Mouse (Mus musculus) CD4-positive helper T cell, adult 2 months (primary cell): Measurements from ENCODE around the gene Psmd11.
"Not testable (repeated sequence)": the region's sequence is repeated elsewhere in the genome, so short reads cannot be mapped to it uniquely, and the experiment has no call there.

Experiments
- DNase-seq: peaks from one replicate; pipeline ENCODE4 v3.0.0-alpha.2; 2012; ENCODE audit warnings: low read depth, missing footprints, low spot score

Psmd11 gene

DNA sequence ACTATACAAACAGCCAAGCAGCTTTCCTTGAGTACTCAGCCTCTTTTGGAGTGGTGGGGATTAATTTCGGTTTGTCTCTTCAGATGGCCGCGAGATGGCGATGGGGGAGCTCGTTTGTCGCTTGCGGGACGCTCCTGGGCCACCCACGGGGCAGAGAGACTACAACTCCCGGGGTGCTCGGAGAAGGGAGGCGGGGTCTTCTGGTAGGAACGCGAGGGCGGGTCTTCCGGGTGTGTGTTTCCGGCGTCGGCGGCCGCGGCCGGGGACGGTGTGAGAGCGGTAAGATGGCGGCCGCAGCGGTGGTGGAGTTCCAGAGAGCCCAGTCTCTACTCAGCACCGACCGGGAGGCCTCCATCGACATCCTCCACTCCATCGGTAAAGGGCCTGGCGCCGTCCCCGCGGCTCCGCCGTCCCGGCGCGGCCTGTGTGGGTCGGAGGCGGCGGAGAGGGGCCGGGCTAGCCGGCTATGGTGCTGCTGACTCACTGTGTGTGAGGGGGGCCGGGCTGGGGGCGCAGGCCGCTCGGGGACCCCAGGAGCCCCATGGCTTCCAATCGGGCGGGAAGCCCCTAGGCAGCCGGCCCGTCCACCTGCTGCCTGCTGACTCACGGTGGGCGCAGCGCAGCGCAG lies at the start of gene Psmd11:
Psmd11 (plus strand) TSS at position 235 of the 628 bp plus-strand sequence.
- peak; percentile 96 for DNase-seq

DNA sequence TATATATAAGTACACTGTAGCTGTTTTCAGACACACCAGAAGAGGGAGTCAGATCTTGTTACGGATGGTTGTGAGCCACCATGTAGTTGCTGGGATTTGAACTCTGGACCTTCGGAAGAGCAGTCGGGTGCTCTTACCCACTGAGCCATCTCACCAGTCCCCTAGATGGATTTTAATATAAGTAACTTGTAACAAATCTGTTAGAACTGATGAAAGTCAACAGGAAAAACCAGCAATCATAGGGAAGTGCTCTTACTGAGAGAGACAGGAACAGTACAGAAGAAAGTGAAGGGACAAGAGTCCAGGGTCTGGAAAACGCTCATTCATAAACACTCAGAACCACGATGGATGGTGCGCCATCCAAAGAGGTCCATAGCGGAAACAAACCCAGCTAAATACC lies 49.2 kb upstream of the Psmd11 start:
- not testable (repeated sequence) for DNase-seq

DNA sequence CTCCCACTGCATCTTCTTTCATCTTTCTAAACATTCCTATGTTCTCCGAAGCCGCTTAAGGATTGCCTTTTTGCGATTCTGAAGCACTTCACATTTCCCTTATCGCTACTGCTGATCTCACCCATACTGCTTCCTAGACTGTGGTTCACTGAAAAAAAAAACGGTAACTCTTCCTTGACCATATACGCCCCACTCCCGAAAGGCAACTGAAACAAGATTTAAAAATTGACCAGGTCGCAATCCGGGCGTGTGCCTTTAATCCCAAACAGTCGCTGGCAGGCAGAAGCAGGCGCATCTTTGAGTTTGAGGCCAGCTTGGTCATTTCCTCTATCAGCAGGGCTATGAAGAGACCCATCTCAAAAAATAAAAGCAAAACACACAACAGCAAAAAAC lies 45.8 kb upstream of the Psmd11 start:
- no peak for DNase-seq

DNA sequence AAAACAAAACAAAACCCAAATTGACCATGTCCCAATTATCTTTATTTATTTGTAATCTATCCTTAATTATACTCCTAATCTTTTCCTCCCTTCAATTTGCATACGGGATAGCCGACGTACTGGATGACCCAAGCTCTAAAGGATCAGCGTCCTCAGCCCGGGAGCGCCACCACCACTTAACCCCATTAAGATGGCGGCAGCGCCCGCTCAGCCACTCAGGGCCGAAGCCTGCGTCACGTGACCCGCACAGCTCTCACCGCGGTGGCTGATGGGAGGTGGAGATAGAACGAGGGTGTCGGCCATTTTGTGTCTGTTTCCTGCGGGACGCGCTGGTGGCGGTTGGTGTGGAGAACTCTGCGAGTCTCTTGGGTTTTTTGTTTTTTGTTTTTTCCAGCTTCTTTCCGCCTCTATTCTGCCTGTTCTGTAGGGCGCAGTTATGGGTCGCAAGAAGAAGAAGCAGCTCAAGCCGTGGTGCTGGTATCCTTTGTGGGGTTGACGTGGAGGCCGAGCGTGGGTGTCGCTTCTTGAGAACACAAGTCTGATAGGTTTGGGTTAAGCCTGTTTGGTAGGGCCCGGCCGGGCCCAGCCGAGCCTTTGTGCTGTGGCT lies 45.3 kb upstream of the Psmd11 start, which contains the start of gene Zfp207:
Zfp207 (plus strand) TSS at position 261 of the 607 bp plus-strand sequence.
- DNase-seq: peak; percentile 97

DNA sequence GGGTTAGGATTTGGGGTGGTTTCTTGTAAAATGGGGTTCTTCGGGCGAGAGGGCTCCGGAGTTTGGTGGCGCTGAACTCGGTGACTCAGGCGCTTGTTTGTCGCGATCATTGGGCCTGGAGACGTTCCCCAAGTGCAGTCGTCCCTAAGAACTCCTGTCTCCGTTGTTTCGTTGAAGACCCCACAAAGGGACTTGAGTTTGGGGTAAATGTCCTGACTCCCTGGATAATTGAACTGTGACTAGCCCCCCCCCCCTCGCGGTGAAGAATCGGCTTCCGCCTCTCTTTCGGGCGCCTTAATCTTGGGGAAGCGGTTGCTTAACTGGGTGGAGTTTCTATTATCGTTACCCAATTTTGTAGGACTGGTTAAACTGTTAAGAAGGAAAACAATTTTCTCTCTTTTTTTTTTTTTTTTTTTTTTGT lies 44.8 kb upstream of the Psmd11 start:
- peak; percentile 77 for DNase-seq

DNA sequence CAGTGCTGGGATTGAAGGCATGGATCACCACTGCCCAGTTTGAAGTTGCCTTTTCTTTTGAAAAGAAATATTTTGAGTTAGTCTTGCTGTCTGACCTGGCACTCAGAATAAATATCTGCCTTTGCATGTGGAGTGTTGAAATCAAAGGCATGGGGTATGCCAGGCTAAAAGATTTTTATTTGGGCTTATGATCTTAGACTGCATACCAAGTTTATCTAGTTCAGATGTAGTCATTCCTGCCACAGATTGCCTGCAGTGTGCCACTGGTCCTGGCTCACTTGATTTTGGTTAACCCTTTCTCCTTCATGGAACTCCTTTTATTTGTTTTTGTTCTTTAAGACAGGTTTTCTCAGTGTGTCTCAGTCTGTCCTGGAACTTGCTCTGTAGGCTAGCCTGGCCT lies 44.0 kb upstream of the Psmd11 start:
- no peak for DNase-seq

DNA sequence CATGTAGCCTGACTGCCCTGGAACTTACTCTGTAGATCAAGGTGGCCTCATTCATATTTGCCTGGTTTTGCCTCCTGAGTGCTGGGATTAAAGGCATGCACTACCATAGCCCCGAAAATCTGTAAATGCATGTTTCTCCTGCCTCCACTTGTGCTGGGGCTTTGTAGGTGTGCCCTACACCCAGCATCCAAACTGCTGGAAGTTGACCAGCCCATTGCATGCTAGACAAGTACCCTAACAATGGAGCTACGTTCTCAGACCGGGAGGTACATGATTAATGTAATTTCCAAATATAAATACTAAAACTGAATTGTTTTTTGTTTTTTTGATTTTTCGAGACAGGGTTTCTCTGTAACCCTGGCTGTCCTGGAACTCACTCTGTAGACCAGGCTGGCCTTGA lies 43.4 kb upstream of the Psmd11 start:
- DNase-seq: no peak

DNA sequence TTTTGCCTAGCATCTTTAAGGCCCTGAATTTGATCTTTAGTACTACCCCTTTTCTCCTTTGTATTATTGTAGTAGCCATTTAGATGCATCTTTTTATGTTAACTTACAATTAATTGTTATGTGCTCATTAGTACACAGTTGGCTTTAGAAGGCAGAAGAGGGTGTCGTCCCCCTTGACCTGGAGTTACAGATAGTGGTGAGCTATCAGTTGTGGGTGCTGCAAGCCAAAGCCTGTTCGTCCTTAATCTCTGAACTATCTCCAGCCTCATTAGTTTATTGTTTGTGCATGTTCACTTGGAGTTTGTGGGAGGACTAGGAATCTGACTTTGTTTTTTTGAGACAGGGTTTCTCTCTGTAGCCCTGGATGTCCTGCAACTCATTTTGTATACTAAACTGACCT lies 41.6 kb upstream of the Psmd11 start:
- DNase-seq: no peak

DNA sequence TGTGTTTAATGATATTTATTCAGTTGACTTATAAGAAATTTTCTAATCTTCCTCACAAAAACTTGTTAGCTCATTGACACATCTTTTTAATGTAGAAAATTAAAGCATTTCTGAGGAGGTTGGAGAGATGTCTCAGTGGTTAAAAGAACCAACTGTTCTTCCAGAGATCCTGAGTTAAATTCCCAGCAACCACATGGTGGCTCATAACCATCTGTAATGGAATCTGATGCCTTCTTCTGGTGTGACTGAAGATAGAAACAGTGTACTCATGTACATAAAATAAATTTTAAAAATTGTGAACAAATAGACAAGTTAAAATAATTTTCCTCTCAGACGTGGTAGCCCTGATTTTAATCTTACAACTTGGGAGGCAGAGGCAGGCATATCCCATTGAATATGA lies 38.5 kb upstream of the Psmd11 start:
- no peak for DNase-seq

DNA sequence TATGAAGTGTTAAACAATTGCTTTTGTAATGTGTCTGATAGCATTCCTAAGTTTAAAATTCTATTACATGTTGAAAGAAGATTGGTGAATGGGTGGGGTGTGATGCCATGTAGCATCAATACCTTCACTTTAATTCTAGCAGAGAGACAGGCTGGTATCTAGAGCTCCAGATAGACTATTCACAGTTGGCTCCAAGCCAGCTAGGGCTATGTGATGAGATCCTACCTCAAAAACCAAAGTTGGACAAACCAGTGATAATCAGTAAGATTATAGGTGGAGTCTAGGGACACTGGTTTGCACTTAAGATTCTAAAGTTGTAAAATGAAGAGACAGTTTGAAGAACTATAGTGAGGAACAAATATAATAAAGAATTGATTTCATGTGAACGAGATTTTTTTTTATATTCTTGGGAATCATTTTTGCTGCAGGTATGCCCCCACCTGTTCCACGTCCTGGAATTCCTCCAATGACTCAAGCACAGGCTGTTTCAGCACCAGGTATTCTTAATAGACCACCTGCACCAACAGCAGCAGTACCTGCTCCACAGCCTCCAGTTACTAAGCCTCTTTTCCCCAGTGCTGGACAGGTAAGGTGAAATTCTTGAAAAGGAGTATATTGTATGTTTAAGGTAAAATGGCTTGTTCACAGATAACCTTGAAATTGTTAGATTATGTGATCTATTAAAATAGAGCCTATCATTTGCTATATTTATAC lies 36.9 kb upstream of the Psmd11 start:
- DNase-seq: no peak

DNA sequence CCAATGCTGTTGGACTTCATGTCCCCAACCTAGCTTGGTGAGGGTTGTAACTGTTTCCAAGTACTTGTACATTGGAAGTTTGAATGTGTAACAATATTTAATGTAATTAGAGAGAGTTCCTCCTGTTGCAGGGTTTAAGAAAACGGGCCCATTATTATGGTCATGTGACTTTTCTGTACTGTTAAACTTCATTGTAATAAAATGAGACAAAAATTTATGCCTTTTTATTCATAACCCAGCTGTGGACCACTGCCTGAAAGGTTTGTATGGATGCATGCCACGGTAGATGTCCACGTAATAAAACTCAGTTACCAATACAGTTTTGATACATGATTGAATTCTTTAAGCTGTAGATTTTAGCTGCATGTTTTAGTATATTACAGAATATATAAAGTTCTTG lies 32.5 kb upstream of the Psmd11 start:
- no peak for DNase-seq

DNA sequence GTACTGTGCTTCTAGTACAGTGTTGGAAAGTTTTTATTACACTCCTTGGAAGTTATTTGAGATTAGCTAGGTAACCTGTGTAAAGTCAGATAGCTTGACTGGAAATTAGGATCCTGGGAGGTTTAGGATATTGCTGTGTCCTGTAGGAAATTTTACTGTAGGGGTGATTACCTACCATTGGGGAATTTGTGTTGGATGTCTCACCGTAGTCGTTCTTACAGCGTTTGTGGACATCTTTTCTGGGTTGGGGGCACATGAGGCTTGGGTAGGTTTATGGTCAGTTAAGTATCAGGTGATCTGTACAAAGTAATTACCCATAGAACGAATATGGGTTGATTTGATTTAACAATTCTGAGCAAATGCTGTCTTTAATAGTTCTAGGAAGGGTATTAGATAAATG lies 31.8 kb upstream of the Psmd11 start:
- DNase-seq: no peak

DNA sequence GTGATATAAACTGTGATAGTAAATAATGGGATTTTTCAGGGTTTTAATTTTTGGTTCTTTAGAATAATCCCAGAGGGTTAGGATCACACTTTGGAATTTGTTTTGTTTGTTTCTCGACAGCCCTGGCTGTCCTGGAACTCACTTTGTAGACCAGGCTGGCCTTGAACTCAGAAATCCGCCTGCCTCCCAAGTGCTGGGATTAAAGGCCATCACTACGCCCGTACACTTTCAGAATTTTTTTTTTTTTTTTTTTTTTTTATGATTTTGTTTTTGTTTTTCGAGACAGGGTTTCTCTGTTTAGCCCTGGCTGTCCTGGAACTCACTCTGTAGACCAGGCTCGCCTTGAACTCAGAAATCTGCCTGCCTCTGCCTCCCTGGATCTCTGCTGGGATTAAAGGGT lies 20.5 kb upstream of the Psmd11 start:
- not testable (repeated sequence) for DNase-seq

DNA sequence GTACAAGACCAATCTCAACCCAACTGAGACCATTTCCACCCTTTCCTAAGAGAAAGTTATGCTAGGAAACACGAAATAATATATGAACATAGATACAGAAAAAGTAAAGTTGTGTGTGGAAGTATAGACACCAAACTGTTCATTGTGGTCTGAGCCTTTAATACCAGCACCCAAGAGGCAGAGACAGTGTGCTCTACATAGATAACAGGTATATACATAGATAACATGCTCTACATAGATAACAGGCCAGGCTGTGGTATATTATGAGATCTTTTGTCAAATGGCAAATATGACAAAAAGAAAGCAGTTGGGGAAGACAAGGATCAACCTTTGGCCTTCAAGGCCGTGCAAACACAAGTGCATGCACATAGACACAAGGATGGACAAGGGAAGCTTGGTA lies 18.0 kb upstream of the Psmd11 start:
- no peak for DNase-seq

DNA sequence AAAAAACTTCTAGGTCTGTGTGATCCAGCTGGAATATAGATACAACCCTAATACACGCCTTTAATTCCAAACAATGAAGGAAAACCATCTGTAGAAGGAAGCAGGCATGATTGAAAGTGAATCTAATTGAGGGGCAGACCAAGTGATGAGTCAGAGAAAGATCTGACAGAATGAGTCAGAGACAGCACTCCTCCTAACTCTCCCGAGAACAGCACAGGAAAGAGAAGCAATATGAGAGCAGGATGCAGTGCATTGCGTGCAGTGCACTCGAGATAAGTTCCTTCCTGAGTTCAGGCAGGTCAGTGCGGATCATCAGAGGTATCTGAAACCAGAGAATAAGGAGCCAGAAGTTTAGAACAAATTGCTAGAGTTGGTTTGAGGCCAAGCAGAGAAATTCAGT lies 11.3 kb upstream of the Psmd11 start:
- no peak for DNase-seq

DNA sequence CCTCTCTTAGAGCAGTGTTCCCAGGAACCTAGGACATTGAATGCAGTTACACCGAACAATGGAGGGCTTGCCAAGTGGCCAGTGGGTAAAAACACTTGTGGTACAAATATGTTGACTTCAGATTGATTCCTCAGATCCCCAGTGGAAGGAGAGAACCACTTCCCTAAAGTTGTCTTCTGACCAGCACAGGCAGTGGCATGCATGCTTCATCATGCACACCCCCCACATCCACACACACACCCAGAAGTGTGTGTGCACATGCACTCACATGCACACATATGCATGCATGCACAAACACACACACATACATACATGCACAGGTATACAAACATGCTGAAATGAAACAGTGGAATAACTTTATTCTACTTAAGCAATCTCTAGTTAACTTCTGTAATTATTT lies 8.7 kb upstream of the Psmd11 start:
- no peak for DNase-seq

DNA sequence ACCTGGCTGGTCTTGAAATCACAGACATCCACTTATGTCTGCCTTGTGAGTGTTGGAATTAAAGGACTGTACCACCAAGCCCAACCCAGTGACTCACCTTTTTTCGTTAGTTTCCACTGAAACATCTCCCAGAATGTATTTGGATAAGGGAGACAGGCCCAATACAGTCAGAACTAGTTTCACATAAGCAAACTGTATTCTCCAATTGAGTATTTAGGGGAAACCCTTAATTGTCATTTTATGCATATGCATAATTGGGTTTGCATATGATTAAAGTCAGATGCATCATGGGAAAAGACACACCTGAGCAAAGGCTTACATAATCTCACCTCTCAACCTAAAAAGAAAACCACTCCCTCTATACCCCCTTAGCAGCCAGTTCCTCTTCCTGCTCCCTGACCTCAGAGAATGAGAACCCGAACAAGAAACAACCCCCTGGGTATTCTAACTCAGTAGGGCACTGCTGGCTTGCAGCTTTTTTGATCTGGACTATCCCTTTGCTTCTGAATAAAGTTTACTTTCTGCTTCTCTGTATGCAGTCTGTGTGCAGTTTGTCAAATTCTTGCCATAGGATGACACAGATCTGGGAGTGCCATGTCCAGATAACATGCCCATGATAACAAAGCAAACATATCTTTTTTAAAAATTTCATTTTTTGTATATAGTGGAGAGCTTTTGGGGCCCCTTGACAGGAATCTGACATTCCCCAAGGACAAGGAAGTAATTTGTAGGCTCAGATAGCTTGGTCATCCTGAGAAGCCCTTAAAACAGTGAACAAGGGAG lies 8.0 kb upstream of the Psmd11 start:
- DNase-seq: no peak

DNA sequence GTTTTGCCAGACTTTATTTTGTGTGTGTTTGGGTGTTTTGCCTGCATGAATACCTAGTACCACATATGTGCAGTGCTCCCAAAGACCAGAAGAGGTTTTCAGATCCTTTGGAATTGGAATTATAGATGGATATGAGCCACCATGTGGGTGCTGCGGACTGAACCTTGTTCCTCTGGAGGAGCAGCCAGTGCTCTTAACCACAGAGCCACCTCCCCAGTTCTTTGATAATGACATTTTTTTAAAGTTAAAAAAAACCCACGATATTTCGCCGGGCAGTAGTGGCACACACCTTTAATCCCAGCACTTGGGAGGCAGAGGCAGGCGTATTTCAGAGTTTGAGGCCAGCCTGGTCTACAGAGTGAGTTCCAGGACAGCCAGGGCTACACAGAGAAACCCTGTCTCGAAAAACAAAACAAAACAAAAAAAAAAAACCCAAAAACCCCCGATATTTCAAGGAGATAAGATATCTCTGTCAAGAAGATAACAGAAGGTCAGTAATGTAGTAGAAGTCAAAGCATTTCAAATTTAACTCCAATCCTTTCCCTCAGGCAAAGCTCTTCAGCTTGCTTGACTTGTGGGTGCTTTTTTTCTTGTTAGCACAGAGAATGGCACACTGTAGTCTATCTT lies 6.9 kb upstream of the Psmd11 start:
- DNase-seq: no peak

DNA sequence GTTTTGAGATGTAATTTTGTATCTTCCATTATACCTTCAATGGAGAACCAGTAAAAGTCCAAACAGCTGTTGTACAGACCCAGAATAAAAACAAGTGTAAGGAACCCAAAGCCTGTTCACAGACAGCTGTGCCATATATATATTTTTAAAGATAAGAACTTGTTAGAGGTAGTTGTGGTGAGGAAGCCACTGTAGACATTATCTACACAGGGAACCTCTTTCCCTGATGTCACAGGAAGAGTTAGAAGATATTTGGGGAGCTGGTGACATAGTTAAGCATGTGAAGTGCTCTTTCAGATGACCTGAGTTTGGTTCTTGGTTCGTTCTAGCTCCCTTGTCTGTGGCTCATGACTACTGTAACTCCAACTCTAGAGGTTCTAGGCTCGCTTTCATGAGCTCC lies 3.7 kb upstream of the Psmd11 start:
- peak; percentile 60 for DNase-seq

DNA sequence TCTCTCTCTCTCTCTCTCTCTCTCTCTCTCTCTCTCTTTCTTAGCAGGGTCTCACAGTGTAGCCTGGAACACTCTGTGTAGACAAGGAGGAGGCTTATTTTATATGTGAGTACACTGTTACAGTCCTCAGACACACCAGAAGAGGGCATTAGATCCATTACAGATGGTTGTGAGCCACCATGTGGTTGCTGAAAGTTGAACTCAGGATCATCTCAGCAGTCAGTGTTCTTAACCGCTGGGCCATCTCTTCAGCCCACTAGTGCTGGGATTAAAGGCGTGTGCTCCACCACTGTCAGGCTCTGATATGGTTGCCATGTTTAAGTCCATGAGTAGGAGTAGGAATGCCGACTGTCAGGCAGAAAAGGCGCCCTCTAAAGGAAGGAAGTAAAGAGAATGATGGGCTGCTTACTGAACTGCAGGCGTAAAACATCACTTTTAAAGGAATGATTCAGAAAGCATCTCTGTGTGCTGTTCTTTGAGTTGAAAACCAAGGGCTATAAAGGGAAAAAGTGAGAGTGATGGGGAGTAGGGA lies 3.1 kb upstream of the Psmd11 start:
- no peak for DNase-seq

DNA sequence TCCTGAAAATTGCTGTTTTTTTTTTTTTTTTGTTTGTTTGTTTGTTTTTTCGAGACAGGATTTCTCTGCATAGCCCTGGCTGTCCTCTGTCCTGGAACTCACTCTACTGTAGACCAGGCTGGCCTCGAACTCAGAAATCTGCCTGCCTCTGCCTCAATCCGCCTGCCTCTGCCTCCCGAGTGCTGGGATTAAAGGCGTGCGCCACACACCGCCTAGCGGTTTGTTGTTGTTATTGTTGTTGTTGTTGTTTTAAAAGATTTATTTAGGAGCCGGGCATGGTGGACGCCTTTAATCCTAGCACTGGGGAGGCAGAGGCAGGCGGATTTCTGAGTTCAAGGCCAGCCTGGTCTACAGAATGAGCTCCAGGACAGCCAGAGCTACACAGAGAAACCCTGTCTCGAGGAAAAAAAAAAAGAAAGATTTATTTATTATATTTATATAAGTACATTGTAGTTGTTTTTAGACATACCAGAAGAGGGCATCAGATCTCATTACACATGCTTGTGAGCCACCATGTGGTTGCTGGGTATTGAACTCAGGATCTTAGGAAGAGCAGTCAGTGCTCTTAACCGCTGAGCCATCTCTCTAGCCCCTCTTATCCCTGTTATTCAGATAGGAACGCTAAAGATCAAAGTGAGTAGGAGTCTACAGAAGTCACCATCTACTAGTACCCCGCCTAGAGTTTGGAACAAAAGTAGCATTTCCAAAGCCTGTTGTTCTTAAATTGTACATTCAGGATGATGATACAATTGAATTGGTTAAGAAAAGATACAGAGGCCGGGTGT lies 2.2 kb upstream of the Psmd11 start:
- DNase-seq: not testable (repeated sequence)
